Mouse (Mus musculus) right cerebral cortex, adult 2 months (tissue): ENCODE measurements at regions not wholly inside any gene's neighbourhood (a gene's known extent, or its start where the extent isn't known, plus 50 kb on each side); places are given as distances from the start of the nearest gene placed in this dataset.
"Not testable (repeated sequence)": the region's sequence is repeated elsewhere in the genome, so short reads cannot be mapped to it uniquely, and the experiment has no call there.

Experiments used
- DNase-seq, 2 experiments: peaks; one replicate each; pipeline ENCODE4 v3.0.0; 2021 to 2022; ENCODE audit warnings: low spot score in 2 of 2

- no peak for DNase-seq
These were observed 162.1 kb downstream of the Trib2 start for GRCm38 (mm10) chr12:15654585-15654984.

DNA sequence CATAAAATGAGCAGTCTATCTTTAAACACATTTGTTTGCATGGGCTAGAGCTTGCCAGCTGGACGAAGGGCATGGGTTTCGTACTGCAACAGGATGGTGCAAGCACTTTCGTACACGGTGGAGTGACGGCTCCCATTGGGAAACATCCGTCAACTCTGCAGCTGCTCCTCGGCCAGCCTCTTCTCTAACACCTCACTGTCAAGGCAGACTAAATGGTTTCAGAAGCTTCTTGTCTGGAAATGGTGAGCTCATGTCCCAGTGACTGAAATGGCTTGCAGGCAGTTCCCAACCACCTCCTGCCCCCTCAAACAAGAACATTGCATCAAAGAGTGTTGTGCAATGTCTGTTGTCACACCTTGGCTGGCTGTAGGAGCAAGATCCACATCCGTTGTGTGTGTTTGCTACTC lies 163.4 kb downstream of the Trib2 start:
- DNase-seq, result no peak

- no peak for DNase-seq
These were observed 165.4 kb downstream of the Trib2 start for GRCm38 (mm10) chr12:15651293-15651692.

GRCm38 (mm10) chr12:15649906-15650305 lies 166.8 kb downstream of the Trib2 start:
- no peak for DNase-seq

DNA sequence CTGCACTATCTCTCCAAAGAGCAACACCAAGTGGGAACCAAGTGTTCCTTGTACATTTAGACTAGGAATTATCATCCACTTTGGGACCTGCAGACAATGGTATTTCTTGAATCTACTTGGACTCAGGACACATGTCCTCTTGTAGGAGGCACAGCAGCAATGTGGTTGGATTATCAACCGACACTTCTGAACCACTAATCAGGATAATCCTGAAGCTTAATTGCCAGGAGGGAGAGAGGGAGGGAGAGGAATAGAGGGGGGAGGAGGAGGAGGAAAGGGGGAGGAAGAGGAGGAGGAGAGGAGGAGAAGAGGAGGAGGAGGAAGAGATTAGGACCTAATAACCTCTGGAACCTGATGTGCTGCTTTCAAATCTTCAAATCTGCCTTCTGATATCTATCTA lies 167.5 kb downstream of the Trib2 start:
- no peak for DNase-seq

GRCm38 (mm10) chr12:15644074-15644672 lies 172.5 kb downstream of the Trib2 start:
- DNase-seq, result no peak

GRCm38 (mm10) chr12:15643669-15644068 lies 173.1 kb downstream of the Trib2 start:
- no peak for DNase-seq

DNA sequence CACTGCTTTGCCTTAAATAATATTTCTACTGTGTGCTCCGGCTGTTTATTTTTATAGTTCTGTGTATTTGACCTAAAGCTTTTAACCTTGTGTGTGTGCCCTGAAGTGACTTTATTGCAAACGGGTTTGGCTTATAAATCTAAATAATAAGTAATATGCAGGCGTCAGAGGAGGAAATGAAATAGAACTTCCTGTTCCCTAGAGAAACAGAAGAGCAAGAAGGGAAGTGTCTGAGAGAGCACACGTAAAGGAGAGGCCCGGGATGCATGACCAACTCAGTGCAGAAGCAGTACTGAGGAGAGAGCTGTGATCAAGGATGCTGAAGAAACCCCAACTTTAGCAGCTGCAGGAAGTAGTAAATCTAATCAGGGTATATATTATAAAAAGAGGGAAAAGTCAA lies 176.4 kb downstream of the Trib2 start:
- no peak for DNase-seq

- no peak for DNase-seq
These were observed 186.8 kb downstream of the Trib2 start for GRCm38 (mm10) chr12:15629971-15630370.

DNA sequence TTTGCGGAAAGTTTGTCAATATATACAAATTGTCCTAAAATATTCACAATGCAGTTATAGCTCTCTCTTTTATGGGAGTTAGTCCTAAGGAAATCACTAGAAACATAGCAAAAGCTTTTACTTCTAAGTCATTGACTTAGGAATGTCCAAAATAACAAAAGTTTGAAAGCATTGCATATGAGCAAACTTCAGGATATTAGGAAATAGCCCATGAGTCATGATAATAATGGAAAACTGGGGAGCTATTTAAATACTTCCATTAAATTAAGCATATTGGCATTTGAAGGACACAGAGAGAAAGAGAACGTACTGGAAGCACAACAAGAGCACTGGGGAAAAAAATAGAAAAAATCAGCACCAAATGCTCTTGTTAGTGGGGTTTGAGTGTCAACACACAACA lies 197.2 kb downstream of the Trib2 start:
- no peak for DNase-seq

DNA sequence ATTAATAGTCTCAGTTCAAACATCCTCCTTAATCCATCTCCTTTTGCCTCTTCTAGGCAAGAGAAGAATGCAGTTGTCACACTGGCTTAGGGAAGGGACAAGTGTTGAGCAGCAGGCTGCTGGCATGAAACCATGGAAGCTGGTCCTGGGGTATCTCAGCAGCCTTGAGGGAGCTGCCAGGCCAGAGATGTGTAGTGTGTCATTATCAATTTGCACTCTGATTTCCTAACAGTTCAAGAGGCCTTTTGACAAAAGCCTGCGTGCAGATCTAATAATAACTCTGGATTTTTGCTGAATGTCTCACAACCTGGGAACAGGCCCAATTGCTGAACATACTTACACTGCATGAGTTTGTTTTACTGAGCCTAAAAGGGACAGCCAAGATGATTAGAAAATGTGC lies 199.4 kb downstream of the Trib2 start:
- no peak for DNase-seq

GRCm38 (mm10) chr12:15611847-15612580 lies 204.7 kb downstream of the Trib2 start:
- no peak for DNase-seq

DNA sequence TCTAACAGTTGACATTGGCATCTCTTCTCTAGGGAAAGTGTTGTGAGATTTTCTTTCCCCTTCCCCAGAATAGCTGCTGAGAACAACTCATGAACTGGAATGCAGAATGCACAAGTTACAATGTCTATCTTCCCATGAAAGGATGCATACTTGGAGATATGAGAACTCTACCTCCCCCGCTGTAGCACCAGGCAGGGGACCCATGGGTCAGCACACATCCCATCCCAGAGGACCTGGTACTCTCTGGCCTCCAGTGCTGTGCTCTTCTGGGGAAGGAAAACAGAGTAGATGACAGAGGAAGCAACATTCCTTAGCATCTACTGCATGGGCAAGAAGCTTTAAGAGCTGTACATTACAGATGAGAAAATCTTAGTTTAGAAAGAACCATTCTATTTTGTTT lies 209.6 kb downstream of the Trib2 start:
- no peak for DNase-seq

- peak in 1 of 2 experiments; percentile 37 for DNase-seq
These were observed 210.6 kb downstream of the Trib2 start for GRCm38 (mm10) chr12:15606095-15606494.

- DNase-seq, result no peak
These were observed 212.1 kb downstream of the Trib2 start for GRCm38 (mm10) chr12:15604630-15605029.

GRCm38 (mm10) chr12:15603885-15604284 lies 212.8 kb downstream of the Trib2 start:
- no peak for DNase-seq

GRCm38 (mm10) chr12:15603319-15603718 lies 213.4 kb downstream of the Trib2 start:
- DNase-seq, result no peak

GRCm38 (mm10) chr12:15594704-15595103 lies 222.0 kb downstream of the Trib2 start:
- no peak for DNase-seq

GRCm38 (mm10) chr12:15587864-15588263 lies 228.9 kb downstream of the Trib2 start:
- DNase-seq, result not testable (repeated sequence)

DNA sequence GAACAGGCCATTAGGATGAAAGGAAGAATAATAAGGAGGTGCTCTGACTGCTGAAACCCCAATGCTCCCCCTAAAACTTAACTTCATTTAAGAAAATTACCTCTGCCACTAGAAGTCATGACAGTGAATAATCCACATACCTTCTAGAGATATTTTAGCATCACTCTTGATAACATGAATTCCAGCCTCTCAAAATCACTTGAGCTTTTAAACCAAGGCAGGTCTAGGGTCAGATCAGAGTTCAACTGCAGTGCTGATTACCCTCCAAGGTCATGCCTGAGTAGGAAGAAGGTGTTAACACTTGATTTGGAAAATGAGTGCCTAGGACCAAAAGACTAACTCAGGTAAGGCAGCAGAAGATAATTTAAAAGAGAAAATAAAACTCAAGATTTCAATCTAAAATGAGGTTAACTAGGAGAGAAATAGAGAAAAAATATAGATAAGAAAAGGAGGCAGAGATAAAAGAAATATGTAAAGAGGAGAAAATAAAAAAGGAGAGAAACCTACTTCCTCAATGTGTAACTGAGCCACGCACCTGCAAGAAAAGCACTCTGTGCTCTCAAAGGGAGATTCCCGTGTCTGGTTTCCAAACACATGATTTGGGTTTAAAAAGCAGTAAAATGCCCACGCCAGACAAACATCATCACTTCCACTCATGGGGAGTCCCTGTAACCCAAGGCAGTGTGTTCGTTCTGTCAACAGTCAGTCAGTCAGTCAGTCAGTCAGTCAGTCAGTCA lies 229.8 kb downstream of the Trib2 start:
- DNase-seq, result no peak

DNA sequence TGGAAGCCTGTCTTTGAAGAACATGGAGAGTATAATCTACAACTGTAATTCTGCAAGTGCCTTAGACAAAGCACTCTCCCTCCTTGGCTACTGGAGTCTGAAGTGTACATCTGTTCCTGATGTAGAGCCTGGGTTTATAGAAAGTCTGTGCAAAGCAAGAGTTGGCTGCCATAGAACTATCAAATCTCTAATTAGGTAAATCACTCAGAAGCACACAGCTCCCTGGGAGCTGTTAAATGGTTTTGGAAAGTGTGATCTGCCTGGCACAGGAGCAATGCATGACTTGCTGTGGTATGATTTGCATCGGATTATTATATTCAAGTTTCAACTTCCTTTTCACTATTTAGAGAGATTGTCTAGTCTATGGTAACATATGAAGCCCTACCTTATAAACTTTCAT lies 230.9 kb downstream of the Trib2 start:
- no peak for DNase-seq

GRCm38 (mm10) chr12:15584721-15585120 lies 232.0 kb downstream of the Trib2 start:
- DNase-seq, result no peak

GRCm38 (mm10) chr12:15566785-15567109 lies 250.0 kb downstream of the Trib2 start:
- DNase-seq, result no peak
